In the genomic region with DNA sequence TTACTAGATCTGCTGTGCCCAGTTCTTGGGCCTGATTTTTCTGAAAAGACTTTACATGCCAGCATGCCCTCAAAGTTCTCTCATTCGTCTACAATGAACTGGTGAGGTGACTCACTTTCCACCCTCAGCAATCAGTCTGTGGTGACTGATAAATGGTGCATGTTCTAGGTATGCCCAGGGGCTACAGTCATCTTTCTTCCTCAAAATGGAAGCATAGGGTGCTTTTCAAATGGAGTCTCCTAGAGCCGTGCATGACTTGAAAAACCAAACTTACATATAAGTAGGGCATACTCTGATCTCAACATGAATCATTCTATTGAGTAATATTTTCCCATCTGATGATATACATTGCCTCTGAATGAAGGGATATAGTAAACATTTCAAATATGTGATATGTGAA, we compare ENCODE assay signal across 29 mouse cellular contexts.
"Had no signal": no experiment of that assay in that cellular context is flagged by ENCODE, and none has a peak within 500 bp of the region (broad histone marks: within the 10 kb centered on the region; RNA-seq: fewer than 3 reads in every experiment).

No protein-coding gene starts in this region.

- H3K9me3 ChIP-seq: heart, embryonic 13.5 days; heart, embryonic 15.5 days; hindbrain, embryonic 12.5 days; limb, embryonic 10.5 days; limb, embryonic 12.5 days; liver, embryonic 13.5 days; liver, embryonic 15.5 days had no signal

- ATAC-seq: hindbrain, embryonic 16.5 days; inflammation-experienced regulatory T-cells, adult 6 months; intestine, embryonic 16.5 days had no signal

- H3K4me1 ChIP-seq: heart, embryonic 13.5 days; heart, embryonic 15.5 days; hindbrain, embryonic 10.5 days; limb, embryonic 10.5 days; limb, embryonic 12.5 days; liver, embryonic 13.5 days; liver, embryonic 15.5 days had no signal

- H3K4me3 ChIP-seq: gastrocnemius, adult 2 months; heart, adult 2 months; heart, embryonic 13.5 days; heart, embryonic 15.5 days; hindbrain, embryonic 10.5 days; hindbrain, embryonic 12.5 days; layer of hippocampus, adult 2 months; left cerebral cortex, adult 2 months; limb, embryonic 10.5 days; limb, embryonic 12.5 days; liver, embryonic 13.5 days; liver, embryonic 15.5 days had no signal

- H3K27ac ChIP-seq: gastrocnemius, adult 2 months; heart, adult 2 months; heart, embryonic 13.5 days; heart, embryonic 15.5 days; hindbrain, embryonic 10.5 days; hindbrain, embryonic 12.5 days; hindbrain, embryonic 14.5 days; layer of hippocampus, adult 2 months; left cerebral cortex, adult 2 months; limb, embryonic 10.5 days; limb, embryonic 12.5 days; liver, embryonic 13.5 days; liver, embryonic 15.5 days had no signal

- H3K27me3 ChIP-seq: heart, embryonic 13.5 days; heart, embryonic 15.5 days; hindbrain, embryonic 12.5 days; limb, embryonic 12.5 days; liver, embryonic 13.5 days; liver, embryonic 15.5 days had no signal

- DNase-seq: gastrocnemius, adult 2 months; gastrocnemius, postnatal 10 days; gastrocnemius, postnatal 25 days; heart, adult 11 months; heart, adult 2 months; heart, postnatal 14 days; heart, postnatal 36 days; kidney, adult 18-20 months; kidney, adult 8-10 months; kidney, postnatal 10 days; kidney, postnatal 25 days; kidney, postnatal 4 days; liver; liver, embryonic 13.5 days had no signal

- H3K36me3 ChIP-seq: heart, embryonic 13.5 days; heart, embryonic 15.5 days; hindbrain, embryonic 10.5 days; hindbrain, embryonic 12.5 days; limb, embryonic 10.5 days; limb, embryonic 12.5 days; liver, embryonic 13.5 days; liver, embryonic 15.5 days had no signal

- H3K4me2 ChIP-seq: heart, embryonic 11.5 days; heart, embryonic 13.5 days; heart, embryonic 15.5 days; hindbrain, embryonic 12.5 days; hindbrain, embryonic 14.5 days; limb, embryonic 12.5 days; liver, embryonic 11.5 days; liver, embryonic 13.5 days; liver, embryonic 15.5 days had no signal

- H3K9ac ChIP-seq: heart, embryonic 13.5 days; heart, embryonic 15.5 days; hindbrain, embryonic 12.5 days; hindbrain, embryonic 14.5 days; limb, embryonic 12.5 days; liver, embryonic 13.5 days; liver, embryonic 15.5 days had no signal
